Mouse (Mus musculus) cortical plate, adult 2 months (tissue): ENCODE measurements around the gene Txlna. TPM values are rescaled to one million over a fixed set of nuclear protein-coding genes. Genes with fewer than 3 reads are reported as not detected.

Experiments
- H3K27ac ChIP-seq: fragments of 200-500 bp; 2 replicates; pipeline ENCODE4 v1.5.1; 2012; ENCODE audit warnings: low read length, control low read depth, inconsistent platforms; ENCODE audit not compliant: insufficient read depth
- H3K4me1 ChIP-seq: fragments of 200-500 bp; 2 replicates; pipeline ENCODE4 v1.6.1; 2011; ENCODE audit warnings: low read length; ENCODE audit not compliant: control insufficient read depth, insufficient read depth
- H3K4me3 ChIP-seq: fragments of 200-500 bp; 2 replicates; pipeline ENCODE4 v1.5.1; 2011; ENCODE audit warnings: mild to moderate bottlenecking, low read length, control low read depth; ENCODE audit not compliant: insufficient read depth
- CTCF ChIP-seq: fragments of 200-500 bp; IDR thresholded peaks from 2 replicates; pipeline ENCODE4 v1.5.1; 2011; ENCODE audit warnings: mild to moderate bottlenecking, control low read depth, low read length; ENCODE audit not compliant: insufficient read depth; ENCODE audit errors: extremely low read depth
- POLR2A ChIP-seq: fragments of 200-500 bp; IDR thresholded peaks from 2 replicates; pipeline ENCODE4 v1.6.1; 2011; ENCODE audit warnings: mild to moderate bottlenecking, low read length, control low read depth; ENCODE audit not compliant: insufficient read depth; ENCODE audit errors: extremely low read depth
- polyA plus RNA-seq: library from polyadenylated mRNA; depleted of rRNA; stranded (reverse); fragments of >200 nt; gene quantifications from 2 replicates; pipeline ENCODE4 v1.2.3, GENCODE M21; 2012; rRNA removed

The Txlna gene
- 32.2 and 33.4 TPM in 2 replicates for polyA plus RNA-seq

DNA sequence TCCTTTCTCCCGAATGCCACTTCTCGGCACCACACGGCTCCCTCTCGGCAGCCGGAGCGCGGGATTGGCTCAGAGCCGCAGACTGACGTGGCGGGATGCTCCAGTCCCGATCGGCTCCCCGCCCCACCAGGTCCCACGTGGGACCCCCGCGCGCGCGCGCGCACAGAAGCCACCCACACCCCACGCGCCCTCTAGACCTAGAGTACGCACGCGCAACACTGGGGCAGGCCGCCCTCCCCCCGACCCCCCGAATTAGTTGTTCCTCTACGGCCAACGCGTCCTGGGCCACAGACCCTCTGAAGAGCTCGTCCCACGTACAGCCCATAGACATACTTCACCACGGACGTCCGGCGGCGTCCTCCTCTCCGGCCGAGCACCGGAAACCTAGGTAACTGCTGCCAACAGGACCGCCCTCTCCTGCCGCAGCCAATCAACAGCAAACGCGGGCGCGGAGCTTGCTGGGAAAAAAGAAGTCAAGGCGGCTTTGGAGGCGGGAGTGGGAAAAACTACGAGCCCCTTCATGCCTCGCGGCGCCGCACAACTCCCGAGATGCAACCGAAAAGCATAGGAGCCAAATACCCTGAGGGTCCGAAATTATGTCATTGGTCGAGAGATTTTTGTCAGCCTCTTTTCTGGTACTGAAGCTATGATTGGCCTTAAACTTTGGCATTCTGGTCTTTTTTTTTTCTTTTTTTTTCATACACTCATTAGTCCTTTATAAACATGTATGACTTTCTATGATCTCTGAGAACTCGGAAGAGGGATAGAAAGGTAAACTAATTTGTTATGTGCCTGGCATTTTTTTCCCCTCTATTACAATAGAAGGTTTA, at the start of gene Txlna:
TSS of gene Txlna (minus strand) at position 428 of the 830 bp plus-strand sequence.
- TF ChIP-seq CTCF (no peak), POLR2A (peak; percentile 93; the same call in 1 of the 2 replicates)
- Histone ChIP-seq H3K4me3 (peak within 1 kb of the TSS; percentile 59), H3K27ac (peak within 1 kb of the TSS; percentile 83), H3K4me1 (peaks cover 16% of the 10 kb centered on the region)

DNA sequence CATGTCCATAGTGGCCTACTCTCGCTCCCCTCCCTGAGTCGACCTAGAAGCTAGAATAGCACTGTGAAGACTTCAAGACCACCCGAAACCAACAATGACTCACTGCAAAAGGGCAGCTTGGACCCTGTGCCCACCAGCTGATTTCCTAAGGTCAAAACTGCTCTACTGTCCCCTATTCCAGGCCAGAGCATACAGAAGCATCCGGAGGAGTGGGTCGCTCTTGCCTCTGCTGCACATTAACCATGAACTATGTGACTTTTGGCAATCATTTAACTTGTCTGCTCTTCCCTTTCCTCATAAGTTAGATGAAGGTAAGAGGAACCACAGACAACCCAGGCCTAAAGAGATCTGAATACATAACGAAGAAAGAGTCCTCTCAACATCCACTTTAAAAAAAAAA, 43.7 kb upstream of the Txlna start:
- TF ChIP-seq POLR2A (no peak), CTCF (no peak)
- no peak overlapping the region for H3K27ac ChIP-seq

DNA sequence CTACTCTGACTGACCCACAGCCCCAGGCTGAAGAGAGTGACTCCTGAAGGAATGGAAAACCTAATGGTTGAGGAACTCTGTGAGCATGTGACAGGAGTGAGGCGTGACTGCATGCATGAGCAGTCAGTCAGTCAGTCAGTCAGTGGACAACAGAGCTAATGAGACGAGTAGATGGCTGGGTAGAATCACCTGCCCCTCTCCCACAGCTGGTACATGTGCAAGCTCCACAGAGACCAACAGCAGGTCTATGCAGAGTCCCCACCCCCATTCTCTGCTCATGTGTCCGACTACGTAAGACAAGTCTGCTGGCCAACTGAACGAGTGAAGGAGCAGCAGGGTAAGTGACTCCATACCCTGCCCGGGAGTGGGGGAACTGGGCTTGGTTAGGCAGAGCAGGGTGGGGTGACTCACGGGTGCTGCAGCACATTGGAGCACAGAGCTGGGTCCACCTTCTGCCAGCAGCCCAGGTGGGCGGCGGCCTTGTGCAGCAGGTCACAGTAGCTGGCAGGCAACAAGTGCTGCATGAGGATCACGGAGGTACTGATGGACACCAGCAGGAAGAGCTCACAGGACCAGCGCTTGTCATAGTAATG, 43.1 kb upstream of the Txlna start:
- TF ChIP-seq CTCF (no peak), POLR2A (no peak)

More for the DNA sequence above, 43.7 kb upstream of the Txlna start:
- Histone ChIP-seq H3K4me1 (no peaks in the 10 kb centered on the region; the same call in 1 of the 2 replicates), H3K4me3 (no peak overlapping the region)

DNA sequence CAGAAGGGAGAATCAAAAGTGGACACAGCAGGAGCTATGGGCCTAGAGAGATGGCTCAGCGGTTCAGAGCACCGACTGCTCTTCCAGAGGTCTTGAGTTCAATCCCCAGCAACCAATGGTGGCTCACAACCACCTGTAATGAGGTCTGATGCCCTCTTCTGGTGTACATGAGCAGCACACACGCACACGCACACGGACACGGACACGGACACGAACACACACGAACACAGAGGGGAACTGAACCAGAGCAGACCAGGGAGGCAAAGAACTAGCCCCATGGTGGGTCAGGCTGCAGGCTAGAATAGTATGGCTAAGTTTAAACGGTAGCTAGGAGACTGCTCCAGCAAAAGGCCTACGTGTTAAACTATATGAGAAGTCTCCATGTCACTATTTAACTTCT, 41.0 kb upstream of the Txlna start:
- Histone ChIP-seq H3K4me3 (no peak overlapping the region), H3K27ac (no peak overlapping the region), H3K4me1 (no peaks in the 10 kb centered on the region)
- TF ChIP-seq POLR2A (no peak), CTCF (no peak)

More for the DNA sequence above, 43.1 kb upstream of the Txlna start:
- Histone ChIP-seq H3K27ac (no peak overlapping the region), H3K4me3 (no peak overlapping the region), H3K4me1 (no peaks in the 10 kb centered on the region; the same call in 1 of the 2 replicates)

DNA sequence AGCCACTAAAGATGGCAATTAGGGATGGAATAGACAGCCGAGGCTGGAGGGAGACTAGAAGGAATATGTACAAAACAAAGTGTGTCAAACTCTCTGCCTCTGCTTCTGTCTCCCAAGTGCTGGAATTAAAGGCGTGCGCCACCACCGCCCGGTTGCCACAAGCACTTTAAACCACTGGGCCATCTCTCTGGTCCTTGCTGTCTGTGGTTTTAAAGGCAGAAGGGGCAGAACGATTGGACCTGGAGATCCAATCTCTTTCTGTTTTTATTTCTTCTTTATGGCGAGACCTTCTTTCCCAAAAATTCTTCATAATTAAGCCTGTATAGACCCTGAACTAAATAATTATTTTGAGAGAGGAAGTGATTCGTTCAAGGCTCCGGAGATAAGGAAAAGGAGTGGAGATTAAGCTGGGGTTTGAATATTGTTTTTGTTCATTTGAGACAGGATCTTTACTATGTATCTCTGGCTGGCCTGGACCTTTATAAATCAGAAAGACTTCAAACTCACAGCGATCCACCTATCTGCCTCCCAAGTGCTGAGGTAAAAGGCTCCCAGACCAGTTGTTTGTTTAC, 32.1 kb upstream of the Txlna start:
- Histone ChIP-seq H3K27ac (peak overlapping the region; percentile 47), H3K4me1 (peaks cover 5% of the 10 kb centered on the region; the same call in 1 of the 2 replicates), H3K4me3 (peak overlapping the region; percentile 58)
- TF ChIP-seq CTCF (no peak), POLR2A (no peak)

DNA sequence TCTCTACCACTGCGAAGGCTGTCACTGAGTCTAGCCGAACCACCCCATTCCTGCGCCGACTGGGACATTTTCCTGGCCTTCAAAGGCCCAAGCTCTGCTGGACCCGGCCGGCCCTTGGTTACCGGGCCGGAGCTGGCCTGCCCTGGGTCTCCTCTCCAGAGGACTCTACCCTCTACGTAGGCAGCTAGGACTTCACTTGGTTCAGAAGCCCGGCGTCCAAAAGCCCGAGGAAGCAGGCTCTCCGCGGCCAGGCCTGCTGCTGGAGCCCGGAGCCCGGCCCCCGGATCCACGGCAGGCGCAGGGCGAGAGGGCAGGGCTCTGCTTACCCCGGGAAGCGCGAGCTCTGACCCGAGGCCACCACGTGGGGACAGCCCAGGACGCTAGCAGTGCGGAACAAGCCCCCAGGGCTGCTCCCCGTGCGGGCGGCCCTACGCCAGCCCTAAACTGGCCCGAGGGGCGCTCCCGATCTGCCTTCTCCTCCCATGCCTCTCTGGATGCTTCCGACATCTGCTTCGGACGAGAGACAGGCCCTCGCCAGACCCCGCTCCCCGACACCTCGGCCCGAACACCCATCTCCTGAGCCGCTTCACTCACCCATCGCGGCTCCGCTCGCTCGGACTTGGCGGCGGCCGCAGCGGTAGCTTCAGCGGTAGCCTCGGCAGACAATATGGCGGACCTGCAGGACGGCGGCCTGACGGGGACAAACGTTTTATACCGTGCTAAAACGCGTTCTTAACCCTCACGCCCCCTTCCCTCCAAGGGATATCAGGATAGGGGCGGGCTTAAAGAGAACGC, 31.4 kb upstream of the Txlna start, which contains the start of gene Kpna6:
TSS of gene Kpna6 (minus strand) at position 685 of the 795 bp plus-strand sequence.
- peaks cover 5% of the 10 kb centered on the region; the same call in 1 of the 2 replicates for H3K4me1 ChIP-seq
- TF ChIP-seq CTCF (no peak), POLR2A (no peak)
- H3K4me3 ChIP-seq = peak within 1 kb of the TSS; percentile 58
- H3K27ac ChIP-seq = peak within 1 kb of the TSS; percentile 87

DNA sequence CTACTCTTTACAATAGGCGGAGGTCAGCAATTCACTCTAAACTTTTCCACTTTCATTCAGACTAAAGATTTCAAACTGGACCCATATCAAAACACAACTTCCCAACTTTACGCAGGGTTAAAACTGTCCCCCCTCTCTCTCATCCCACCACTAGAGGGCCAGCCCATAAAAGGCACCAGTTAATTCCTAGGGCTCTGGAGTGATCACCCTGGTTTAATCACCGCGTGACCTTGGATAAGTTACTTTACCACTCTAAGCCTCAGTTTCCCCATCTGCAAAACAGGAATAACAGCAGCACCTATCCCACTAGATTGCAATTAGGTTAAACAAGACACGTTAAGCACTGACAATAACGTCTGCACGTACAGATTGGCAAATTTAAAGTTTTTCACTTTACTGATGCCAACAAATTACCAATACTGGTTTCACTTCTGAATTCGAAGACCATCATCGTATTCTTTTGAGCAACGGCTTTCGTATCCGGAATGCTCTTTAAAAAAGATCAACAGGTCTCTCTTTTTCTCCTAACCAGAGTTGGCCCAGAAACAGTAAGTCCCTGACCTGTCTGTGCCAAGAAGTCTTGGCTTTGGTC, 30.7 kb upstream of the Txlna start:
- peaks cover 5% of the 10 kb centered on the region; the same call in 1 of the 2 replicates for H3K4me1 ChIP-seq
- peak overlapping the region; percentile 87; the same call in 1 of the 2 replicates for H3K27ac ChIP-seq
- peak; percentile 64 for TF ChIP-seq CTCF
- no peak for TF ChIP-seq POLR2A
- H3K4me3 ChIP-seq = peak overlapping the region; percentile 58

DNA sequence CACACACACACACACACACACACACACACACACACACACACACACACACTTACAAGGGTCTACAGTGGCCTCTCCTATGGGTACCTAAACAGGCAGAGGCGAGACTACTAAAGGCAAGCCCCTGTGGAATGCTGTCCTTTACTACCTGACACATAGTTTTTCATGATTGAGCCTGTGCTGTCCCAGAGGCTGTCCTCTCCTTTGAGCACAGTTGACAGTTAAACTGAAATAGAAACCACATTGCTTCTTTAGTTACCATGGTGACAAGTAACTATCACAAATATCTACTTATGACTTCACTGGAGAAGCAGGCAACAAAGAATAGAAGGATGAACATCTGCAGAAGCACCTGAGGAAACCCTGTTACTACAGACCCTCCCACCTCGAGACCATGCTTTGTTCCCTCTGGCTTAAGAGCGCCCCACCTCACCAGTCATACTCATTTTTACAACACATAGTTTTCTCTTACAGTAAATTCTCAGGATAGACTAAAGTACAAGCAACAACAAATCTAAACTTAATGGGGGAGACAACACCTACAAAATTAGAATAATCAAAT, 21.5 kb upstream of the Txlna start:
- TF ChIP-seq CTCF (no peak), POLR2A (no peak)

More for the DNA sequence above, 21.5 kb upstream of the Txlna start:
- Histone ChIP-seq H3K4me1 (peaks cover 10% of the 10 kb centered on the region), H3K27ac (no peak overlapping the region), H3K4me3 (no peak overlapping the region)
